Mouse (Mus musculus): ENCODE results near the gene Cald1. TPM values are rescaled to one million over a fixed set of nuclear protein-coding genes. Genes with fewer than 3 reads are reported as not detected.
A peak's percentile ranks its signal among the peaks of the same experiment; 100 is the strongest.

Cald1 gene
- polyA plus RNA-seq, 1 experiment from 2014 or later: 297 TPM

DNA sequence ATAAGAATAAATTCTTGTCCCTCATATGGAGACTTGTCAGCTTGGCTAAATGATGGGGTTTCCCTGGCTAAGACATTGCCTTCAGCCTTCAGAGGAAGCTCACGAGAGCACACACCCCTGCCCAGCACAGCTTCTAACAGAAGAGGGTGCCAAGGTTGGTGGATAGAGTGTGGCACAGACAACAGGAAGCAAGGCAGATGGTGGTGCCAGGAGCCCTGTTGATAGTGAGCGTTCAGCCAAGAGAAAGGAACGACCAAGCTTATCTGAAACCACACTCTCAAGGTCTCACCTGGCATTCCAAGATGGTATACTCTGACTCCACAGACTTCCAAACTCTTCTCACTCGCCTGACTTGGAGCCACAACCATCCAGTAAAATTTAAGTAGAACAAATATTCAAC is 66.0 kb downstream of the Cald1 start:
- TF ChIP-seq CTCF (IDR thresholded peaks at IDR 0.05; ENCODE audit: low read depth): no peak
- H3K27ac ChIP-seq (ENCODE audit: low read depth): no peak overlapping the region
- ATAC-seq (ENCODE audit: insufficient read depth): no peak

DNA sequence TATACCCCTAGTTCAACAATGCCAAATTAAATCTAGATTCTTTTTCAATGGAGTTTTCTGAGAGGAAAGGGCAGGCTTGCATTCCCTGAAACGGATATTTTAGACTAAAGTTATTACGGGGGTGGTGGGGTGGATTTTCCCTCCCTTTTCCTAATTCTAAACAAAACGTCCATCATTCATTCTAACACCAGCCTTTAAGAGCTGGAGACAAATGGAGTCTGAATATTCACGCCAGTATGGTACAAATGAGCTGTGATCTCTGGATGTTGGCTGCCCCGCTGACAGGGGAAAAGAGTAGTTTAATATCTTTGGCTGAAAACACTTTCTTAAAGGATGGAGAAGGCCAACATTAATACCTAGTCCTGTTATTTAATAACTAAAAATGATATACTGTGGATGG is 66.4 kb downstream of the Cald1 start:
- ATAC-seq (ENCODE audit: insufficient read depth): peak; percentile 56; the same call in 1 of the 2 replicates
- TF ChIP-seq CTCF (IDR thresholded peaks at IDR 0.05; ENCODE audit: low read depth): no peak

More for the DNA sequence above, 66.0 kb downstream of the Cald1 start:
- Histone ChIP-seq H3K36me3 (ENCODE audit: insufficient read depth) (no peaks in the 10 kb centered on the region; the same call in 1 of the 2 replicates), H3K4me2 (no peak overlapping the region), H3K4me3 (ENCODE audit: low read depth, low read length) (no peak overlapping the region), H3K4me1 (ENCODE audit: insufficient read depth) (peaks cover 10% of the 10 kb centered on the region; the same call in 1 of the 2 replicates), H3K9ac (no peak overlapping the region), H3K27me3 (ENCODE audit: insufficient read depth, low read length) (no peaks in the 10 kb centered on the region), H3K9me3 (ENCODE audit: low read depth, low read length) (no peaks in the 10 kb centered on the region)
- 42% methylated on average over 4 of the region's 4 CpGs for WGBS
- DNase-seq: no peak

DNA sequence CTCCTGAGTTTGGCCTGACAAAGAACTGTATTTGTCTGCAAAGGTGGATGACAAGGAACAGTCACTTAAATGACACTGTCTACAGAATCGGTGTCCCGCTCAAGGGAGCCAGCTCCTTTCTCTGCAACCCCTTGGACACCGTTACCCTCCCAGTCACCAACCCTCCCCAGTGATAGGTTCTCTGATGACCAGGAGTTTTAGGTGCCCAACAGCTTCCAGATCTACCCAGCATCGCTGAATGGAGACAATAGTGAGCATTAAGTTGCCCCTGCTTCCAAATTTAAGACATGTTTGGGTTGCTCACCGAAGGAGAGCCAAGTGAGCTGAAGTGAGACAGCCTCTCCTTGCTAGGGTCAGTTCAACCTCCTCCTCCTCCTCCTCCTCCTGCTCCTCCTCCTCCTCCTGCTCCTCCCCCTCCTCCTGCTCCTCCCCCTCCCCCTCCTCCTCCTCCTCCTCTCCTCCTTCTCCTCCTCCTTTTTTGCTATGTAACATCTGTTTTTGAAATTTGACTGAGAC is 70.5 kb downstream of the Cald1 start:
- Histone ChIP-seq H3K36me3 (ENCODE audit: insufficient read depth) (no peaks in the 10 kb centered on the region), H3K9ac (no peak overlapping the region), H3K27me3 (ENCODE audit: insufficient read depth, low read length) (no peaks in the 10 kb centered on the region), H3K4me3 (ENCODE audit: low read depth, low read length) (no peak overlapping the region), H3K4me2 (no peak overlapping the region), H3K27ac (ENCODE audit: low read depth) (no peak overlapping the region), H3K9me3 (ENCODE audit: low read depth, low read length) (no peaks in the 10 kb centered on the region), H3K4me1 (ENCODE audit: insufficient read depth) (peaks cover 6% of the 10 kb centered on the region; the same call in 1 of the 2 replicates)
- ATAC-seq (ENCODE audit: insufficient read depth): no peak
- no peak for TF ChIP-seq CTCF (IDR thresholded peaks at IDR 0.05; ENCODE audit: low read depth)
- WGBS: 83% methylated on average over 5 of the region's 5 CpGs
- DNase-seq: no peak

More for the DNA sequence above, 66.4 kb downstream of the Cald1 start:
- no peaks in the 10 kb centered on the region; the same call in 1 of the 2 replicates for H3K36me3 ChIP-seq (ENCODE audit: insufficient read depth)
- DNase-seq: peak; percentile 80
- no peak overlapping the region for H3K27ac ChIP-seq (ENCODE audit: low read depth)
- H3K4me3 ChIP-seq (ENCODE audit: low read depth, low read length): no peak overlapping the region
- WGBS: 32% methylated on average over 5 of the region's 5 CpGs
- H3K9me3 ChIP-seq (ENCODE audit: low read depth, low read length): no peaks in the 10 kb centered on the region
- peaks cover 10% of the 10 kb centered on the region; the same call in 1 of the 2 replicates for H3K4me1 ChIP-seq (ENCODE audit: insufficient read depth)
- no peak overlapping the region for H3K9ac ChIP-seq
- no peaks in the 10 kb centered on the region for H3K27me3 ChIP-seq (ENCODE audit: insufficient read depth, low read length)
- no peak overlapping the region for H3K4me2 ChIP-seq

DNA sequence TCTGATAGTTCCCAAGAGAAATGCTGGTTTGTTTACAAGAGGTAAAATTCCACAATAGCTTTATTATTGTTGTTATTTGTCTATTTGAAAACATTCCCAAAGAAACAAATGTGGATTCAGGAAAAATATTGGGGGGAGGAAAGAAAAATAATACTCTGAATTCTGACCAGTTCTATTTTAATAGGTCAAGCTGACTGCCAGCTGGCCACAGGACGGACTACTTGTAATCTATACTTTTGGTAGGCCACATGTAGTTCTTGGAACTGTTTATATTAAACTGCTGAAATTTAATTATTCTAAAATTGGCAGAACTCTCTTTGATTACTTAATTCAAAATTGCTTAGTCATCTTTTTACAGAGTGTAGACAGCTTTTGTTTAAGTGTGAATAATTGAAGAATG is 73.1 kb downstream of the Cald1 start:
- TF ChIP-seq CTCF (IDR thresholded peaks at IDR 0.05; ENCODE audit: low read depth): no peak
- H3K4me3 ChIP-seq (ENCODE audit: low read depth, low read length): no peak overlapping the region
- ATAC-seq (ENCODE audit: insufficient read depth) (no peak), DNase-seq (no peak)
- H3K4me1 ChIP-seq (ENCODE audit: insufficient read depth): no peaks in the 10 kb centered on the region
- no peak overlapping the region for H3K4me2 ChIP-seq
- WGBS: 85% methylated on average over 1 of the region's 1 CpGs
- H3K27ac ChIP-seq (ENCODE audit: low read depth): no peak overlapping the region
- no peak overlapping the region for H3K9ac ChIP-seq
- H3K9me3 ChIP-seq (ENCODE audit: low read depth, low read length): no peaks in the 10 kb centered on the region
- H3K27me3 ChIP-seq (ENCODE audit: insufficient read depth, low read length): no peaks in the 10 kb centered on the region
- no peaks in the 10 kb centered on the region for H3K36me3 ChIP-seq (ENCODE audit: insufficient read depth)

DNA sequence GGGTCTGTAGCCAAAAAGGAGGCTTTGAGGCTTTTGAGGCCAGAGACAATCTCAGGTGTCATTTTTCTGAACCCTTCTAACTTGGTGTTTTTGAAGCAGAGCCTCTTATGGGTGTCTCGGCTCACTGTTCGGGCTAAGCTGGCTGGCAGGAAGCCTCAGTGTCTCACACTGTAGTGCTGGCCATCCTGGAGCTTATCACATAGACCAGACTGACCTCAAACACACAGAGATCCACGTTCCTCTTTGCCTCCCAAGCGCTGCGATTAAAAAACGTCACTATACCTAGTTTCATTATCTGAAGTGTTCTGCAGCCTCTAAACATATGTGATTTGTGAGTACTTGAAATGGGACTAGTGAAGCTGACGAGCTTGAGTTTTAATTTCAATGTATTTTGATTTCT is 76.1 kb downstream of the Cald1 start:
- Histone ChIP-seq H3K4me2 (no peak overlapping the region), H3K36me3 (ENCODE audit: insufficient read depth) (no peaks in the 10 kb centered on the region), H3K4me1 (ENCODE audit: insufficient read depth) (no peaks in the 10 kb centered on the region), H3K4me3 (ENCODE audit: low read depth, low read length) (no peak overlapping the region), H3K9ac (no peak overlapping the region), H3K9me3 (ENCODE audit: low read depth, low read length) (no peaks in the 10 kb centered on the region), H3K27me3 (ENCODE audit: insufficient read depth, low read length) (no peaks in the 10 kb centered on the region), H3K27ac (ENCODE audit: low read depth) (no peak overlapping the region)
- TF ChIP-seq CTCF (IDR thresholded peaks at IDR 0.05; ENCODE audit: low read depth): no peak
- no peak for DNase-seq
- WGBS: 77% methylated on average over 7 of the region's 7 CpGs
- ATAC-seq (ENCODE audit: insufficient read depth): no peak

DNA sequence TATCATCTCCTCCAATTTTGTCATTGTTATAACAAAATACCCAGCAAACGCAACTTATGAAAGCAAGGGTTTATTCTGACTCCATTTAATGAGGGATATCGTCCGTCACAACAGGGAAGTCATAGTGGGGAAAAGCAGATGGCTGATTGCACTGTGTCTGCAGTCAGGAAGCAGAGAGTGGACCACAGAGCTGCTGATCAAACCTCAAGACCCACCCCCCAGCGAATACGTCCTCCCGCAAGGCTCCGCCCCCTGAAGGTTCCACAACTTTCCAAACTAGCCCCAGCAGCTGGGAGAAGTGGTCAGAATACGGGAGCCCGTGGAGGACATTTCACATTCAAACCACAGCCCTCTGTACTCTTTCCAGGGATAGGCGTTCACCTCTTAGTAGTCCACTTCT is 76.6 kb downstream of the Cald1 start:
- TF ChIP-seq CTCF (IDR thresholded peaks at IDR 0.05; ENCODE audit: low read depth): no peak
- H3K27me3 ChIP-seq (ENCODE audit: insufficient read depth, low read length): no peaks in the 10 kb centered on the region

DNA sequence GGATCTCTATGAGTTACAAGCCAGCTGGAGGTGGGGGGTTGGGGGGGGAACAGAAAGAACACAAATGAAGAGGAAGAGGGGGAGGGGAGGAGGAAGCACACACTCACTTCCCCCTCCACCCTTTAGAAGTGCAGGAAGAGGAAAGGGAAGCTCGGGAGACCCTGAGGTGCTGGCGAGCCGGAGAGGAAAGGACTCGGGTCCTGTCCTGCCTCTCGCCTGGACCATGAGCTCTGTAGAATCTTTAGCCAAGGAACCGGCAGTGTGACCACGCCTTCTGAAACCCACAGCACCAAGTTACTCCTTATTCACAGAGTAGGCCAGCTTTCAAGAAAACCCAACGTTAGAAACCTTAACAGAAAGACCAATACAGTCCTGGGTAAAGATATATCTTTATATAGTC is 83.8 kb downstream of the Cald1 start:
- Histone ChIP-seq H3K36me3 (ENCODE audit: insufficient read depth) (no peaks in the 10 kb centered on the region), H3K4me1 (ENCODE audit: insufficient read depth) (peaks cover 12% of the 10 kb centered on the region), H3K9me3 (ENCODE audit: low read depth, low read length) (no peaks in the 10 kb centered on the region), H3K4me2 (no peak overlapping the region), H3K27me3 (ENCODE audit: insufficient read depth, low read length) (no peaks in the 10 kb centered on the region), H3K4me3 (ENCODE audit: low read depth, low read length) (no peak overlapping the region), H3K9ac (no peak overlapping the region), H3K27ac (ENCODE audit: low read depth) (peak overlapping the region; percentile 46; the same call in 1 of the 2 replicates)
- no peak for TF ChIP-seq CTCF (IDR thresholded peaks at IDR 0.05; ENCODE audit: low read depth)
- DNase-seq (no peak), ATAC-seq (ENCODE audit: insufficient read depth) (no peak)
- WGBS: 42% methylated on average over 8 of the region's 8 CpGs

More for the DNA sequence above, 76.6 kb downstream of the Cald1 start:
- no peak overlapping the region for H3K4me3 ChIP-seq (ENCODE audit: low read depth, low read length)
- H3K36me3 ChIP-seq (ENCODE audit: insufficient read depth): no peaks in the 10 kb centered on the region
- H3K27ac ChIP-seq (ENCODE audit: low read depth): no peak overlapping the region
- no peak for ATAC-seq (ENCODE audit: insufficient read depth)
- no peak overlapping the region for H3K9ac ChIP-seq
- no peak overlapping the region for H3K4me2 ChIP-seq
- no peak for DNase-seq
- H3K9me3 ChIP-seq (ENCODE audit: low read depth, low read length): no peaks in the 10 kb centered on the region
- WGBS: 79% methylated on average over 10 of the region's 10 CpGs
- no peaks in the 10 kb centered on the region for H3K4me1 ChIP-seq (ENCODE audit: insufficient read depth)
